Mouse (Mus musculus): ENCODE results near the gene Slc25a17.

Gene Slc25a17

DNA sequence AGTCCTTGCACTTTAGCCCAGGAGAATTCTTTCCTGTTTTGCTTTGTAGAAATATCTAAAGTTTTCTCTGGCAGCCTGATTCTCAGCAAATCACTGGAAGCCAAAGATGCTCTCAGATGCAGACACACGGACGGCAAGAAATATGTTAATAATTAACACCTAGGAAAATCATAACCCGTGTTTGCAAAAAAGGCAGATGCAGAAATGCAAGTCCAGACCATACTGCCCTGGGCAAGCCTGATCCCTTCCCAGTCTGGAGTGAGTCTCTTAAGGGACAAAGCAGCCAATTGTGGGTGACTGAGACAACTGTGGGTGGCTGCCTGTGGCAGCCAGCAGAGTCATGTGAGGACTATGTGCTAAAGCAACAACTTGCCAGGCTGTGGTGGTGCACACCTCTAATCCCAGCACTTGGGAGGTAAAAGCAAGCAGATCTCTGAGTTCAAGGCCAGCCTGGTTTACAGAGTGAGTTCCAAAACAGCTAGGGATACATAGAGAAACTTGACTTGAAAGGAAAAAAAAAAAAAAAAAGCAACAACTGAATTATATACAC, 60.0 kb downstream of the Slc25a17 start:
- DNase-seq: peak in 1 of 2 experiments; percentile 40

DNA sequence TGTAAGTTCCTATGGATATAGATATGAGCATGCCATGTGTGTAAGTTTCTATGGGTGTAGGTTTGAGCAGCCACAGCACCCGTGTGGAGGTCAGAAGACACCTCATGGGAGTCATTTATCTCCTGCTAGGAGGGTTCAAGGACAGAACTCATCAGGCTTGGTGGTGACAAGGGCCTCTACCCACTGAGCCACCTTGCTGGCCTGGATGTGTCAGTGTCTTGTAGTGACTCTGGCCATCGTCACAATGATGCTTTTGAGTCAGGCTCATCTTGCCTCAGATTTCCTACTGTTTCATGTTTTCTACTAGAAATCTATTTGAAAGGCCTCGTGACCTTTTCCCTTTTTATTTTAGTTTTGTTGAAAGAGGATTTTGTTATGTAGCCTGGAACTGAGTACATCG, 61.1 kb downstream of the Slc25a17 start:
- no peak for DNase-seq

DNA sequence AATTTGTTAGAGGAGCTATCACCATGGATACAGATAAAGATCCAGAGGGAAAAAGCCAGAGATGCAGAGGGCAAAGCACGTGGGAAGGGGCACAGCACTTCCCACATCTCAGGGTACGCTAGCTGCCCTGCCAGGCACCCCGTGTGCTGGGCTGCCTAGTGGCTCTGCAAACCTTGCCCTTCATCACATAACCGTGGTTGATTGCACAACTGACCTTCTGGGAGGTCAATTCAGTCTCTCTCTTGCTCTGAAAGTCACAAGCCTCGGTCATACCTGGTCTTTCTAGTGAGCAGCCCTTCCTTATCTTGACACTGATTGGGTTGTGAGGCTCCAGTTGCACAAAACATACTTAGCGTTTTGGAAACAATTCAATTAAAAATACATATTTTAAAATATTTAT, 62.4 kb downstream of the Slc25a17 start:
- DNase-seq: peak; percentile 14 to 30

DNA sequence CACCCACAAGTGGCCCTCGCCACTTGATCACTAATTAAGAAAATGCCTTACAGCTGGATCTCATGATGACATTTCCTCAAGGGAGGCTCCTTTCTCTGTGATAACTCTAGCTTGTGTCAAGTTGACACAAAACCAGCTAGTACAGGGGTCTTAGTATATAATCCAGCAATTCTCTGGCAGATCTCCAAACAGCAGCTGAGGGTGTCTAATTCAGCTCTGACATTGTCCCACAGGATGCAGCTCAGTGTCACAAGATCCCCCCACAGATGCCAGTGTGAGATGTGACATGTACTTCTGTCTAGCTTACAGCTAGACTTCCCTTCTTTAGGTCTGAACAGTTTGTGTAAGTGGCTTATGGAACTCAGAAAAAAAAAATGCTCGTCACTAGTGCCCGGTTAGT, 63.1 kb downstream of the Slc25a17 start:
- no peak for DNase-seq

DNA sequence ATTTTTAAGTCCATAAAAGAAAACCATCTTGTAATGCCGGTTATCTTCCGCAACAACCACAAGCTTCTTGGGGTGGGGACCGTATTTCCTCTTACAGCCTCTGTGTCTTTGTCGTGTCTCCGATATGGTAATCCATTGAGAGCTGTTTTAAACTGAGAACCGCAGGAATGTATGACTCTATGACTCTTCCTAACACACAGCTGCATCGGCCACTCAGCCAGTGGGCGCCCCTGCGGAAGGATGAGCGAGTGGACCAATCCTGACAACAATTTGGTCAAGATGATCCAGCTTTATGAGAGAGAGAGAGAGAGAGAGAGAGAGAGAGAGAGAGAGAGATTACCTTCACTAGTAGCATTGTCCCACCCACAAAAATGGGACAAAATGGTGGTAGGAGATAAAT, 65.7 kb downstream of the Slc25a17 start:
- DNase-seq: no peak

DNA sequence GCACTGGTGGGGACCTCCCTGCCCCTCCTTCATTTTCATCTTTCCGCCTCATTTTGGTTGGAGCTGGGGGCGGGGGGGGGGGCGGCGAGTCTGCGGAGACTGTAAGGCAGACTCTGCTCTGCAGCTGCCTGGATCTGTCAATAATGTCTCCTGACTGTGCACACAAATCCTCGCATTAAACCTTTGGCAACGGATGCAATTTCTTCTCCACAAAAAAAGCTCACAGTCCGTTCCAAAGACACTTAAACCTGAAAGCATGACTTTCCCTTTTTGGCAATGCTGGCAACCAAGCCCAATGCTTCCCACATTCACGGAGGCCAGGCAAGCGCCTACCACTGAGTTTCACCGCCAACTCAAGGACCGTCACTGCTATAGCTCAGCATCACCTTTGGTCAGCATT, 66.2 kb downstream of the Slc25a17 start:
- DNase-seq: no peak

DNA sequence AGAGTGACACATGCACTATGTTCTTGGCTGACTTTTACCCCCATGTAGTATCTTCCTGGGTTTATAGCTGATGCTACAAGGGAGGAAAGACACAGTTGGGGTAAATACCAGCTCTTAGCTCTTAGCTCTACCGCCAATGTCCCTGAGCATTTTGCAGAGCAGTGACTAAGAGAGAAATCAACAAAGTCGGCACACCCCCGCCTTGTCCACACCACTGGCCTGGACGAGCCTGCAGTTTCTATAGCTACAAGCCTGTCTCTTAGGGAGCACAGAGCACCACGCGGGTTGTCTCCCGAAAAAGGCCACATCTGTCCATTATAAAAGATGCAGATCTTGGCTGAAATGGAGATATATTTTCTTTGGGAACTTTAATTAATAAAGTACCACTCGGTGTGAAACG, 69.9 kb downstream of the Slc25a17 start:
- DNase-seq: no peak

DNA sequence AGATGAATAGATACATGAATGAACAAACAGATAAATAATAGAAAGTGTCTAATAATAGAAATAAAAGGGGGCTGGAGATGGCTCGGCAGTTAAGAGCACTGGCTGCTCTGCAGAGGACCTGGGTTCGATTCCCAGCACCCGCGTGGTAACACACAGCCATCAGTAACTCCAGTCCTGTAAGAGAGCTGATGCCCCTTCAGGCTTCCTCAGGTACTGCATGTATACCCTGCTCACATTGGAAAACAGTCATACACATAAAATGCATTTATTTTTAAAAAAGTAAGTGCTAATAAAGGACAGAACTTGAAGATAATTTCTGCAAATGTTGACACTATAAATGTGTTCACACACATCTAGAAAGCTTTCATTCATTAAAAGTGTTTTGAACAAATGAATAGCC, 70.4 kb downstream of the Slc25a17 start:
- DNase-seq: no peak

DNA sequence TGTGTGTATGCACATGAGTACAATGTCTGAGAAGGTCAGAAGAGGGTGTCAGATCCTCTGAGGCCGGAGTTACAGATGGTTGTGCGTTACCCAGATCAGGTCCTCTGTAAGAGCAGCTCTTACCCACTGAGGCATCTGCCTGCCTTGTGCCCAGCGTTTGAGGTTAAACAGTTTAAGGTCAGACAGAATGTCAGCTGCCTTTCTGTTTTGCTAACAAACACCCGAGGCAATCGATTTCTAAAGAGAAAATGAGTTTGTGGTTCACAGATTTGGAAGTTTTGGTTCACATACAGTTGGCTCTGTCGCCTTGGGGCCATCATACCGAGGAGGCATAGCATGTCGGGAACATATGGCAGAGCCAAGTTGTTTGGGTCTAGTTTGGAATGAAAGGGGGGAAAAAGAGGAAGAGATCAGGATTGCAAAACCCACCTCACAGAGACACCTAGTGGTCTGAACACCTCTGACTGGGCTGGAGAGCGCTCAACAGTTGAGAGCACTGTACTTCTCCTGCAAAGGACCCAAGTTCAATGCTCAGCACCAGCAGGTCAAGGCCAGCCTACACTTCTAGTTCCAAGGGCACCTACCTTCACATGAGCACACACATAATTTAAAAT, 76.4 kb downstream of the Slc25a17 start:
- DNase-seq: peak; percentile 14 to 20

DNA sequence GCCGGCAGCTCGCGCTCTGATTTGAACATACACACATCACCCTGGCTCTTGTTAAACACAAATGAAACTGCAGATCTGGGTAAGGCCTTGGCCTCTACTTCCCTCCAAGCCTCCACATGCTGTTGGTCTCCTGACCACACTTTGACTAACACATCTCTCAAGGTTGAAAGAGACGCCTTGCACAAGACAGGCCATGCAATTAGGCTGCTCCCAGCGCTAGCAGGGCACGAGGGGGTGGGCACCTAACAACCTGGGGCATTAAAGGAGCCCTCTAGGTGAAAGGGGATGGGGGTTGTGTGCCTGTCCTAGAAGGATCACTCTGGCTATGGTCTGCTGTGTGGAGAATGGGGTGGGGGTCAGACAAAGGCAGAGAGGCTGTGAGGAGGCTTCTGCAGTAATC, 81.9 kb downstream of the Slc25a17 start:
- DNase-seq: no peak

DNA sequence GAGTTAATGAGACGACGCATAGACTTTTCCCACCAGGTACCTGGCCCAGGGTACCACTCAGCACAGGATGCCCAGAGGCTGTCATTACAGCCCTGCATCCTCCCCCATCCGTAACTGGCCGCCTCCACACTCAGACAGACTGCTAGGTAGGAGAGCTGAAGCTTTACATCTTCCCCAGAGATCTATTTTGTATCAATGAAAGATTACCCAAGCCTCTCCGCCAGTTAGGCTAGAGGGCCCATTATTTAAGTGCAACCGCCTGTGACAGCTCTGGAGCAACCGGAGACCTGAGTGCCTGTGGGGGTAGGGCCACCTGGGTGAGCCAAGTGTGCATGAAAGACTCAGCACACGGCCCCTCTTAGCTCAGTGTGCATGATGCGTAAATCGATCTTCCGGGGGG, 82.7 kb downstream of the Slc25a17 start:
- peak; percentile 27 to 46 for DNase-seq

DNA sequence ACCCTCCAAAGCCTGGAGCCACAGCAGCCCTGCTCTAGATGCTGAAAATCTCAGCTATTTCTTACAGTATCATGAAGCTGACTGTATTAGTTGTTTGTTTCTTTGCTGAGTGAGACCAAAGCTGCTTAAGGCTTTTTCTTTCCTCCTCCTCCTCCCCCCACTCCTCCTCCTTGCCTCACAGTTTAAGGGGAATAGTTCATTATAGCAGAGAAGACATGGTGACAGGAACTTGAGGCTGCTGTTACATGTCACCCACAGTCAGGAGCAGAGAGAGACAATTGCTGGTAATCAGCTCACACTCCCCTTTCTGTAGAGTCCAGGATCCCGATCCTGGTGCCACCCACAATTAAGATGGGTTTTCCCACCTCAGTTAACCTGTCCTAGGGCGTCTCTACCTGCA, 87.3 kb downstream of the Slc25a17 start:
- DNase-seq: no peak

DNA sequence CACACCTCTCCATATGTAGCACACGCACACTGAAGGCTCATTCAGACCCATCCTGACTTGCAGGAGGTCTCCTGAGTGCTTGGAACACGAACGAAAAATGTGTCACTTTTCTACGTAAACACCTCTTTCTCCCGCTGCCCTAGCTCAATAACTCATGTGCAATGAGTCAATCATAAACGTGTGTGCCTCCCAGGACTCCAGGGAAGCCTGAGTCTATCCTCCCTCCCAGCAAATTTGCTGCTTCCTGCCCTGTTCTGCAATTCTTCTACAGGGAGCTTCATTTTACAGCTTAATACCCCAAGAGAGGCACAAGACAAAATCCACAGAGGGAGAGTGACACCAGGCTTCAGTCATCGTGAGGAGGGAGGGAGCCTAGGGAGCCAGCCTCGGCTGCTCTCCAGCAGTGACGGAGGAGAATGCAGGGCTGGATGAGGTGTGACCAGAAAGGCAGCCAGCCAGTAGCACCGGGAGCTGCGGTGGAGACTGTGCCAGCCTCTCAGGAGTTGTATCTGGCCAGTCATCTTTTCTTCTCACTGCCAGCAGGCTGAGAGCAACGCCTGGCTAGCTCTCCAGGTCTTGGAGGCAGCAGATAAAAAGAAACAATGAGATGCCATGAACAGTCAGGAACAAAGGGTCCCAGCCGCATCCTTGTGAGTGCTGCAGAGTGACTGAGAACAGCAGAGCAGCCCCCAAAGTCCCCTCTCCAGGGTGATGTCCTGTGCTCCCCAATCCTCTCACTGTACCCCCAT, 88.1 kb downstream of the Slc25a17 start:
- peak; percentile 64 to 74 for DNase-seq
